Mouse (Mus musculus): ENCODE data around the gene Tarbp1. TPM values are rescaled to one million over a fixed set of nuclear protein-coding genes. Genes with fewer than 3 reads are reported as not detected.

Tarbp1 gene
- total RNA-seq, 1 experiment = 9.5 TPM

GRCm38 (mm10) chr8:126398349-126398748, 76.5 kb downstream of the Tarbp1 start:
- no peaks in the 10 kb centered on the region for H3K36me3 ChIP-seq (ENCODE audit: control insufficient read depth, insufficient read depth, low read length, poor library complexity, severe bottlenecking)
- TF ChIP-seq ZNF384 (IDR thresholded peaks at IDR 0.05; ENCODE audit: low read depth, low read length) (no peak), HCFC1 (IDR thresholded peaks at IDR 0.05; ENCODE audit: borderline replicate concordance, insufficient read depth, low read length) (no peak), MAFK (IDR thresholded peaks at IDR 0.05; ENCODE audit: insufficient read depth, low read depth, low read length) (no peak), CHD2 (IDR thresholded peaks at IDR 0.05; ENCODE audit: low read depth, low read length) (no peak), ZC3H11A (IDR thresholded peaks at IDR 0.05; ENCODE audit: borderline replicate concordance, low read depth, low read length) (no peak)

DNA sequence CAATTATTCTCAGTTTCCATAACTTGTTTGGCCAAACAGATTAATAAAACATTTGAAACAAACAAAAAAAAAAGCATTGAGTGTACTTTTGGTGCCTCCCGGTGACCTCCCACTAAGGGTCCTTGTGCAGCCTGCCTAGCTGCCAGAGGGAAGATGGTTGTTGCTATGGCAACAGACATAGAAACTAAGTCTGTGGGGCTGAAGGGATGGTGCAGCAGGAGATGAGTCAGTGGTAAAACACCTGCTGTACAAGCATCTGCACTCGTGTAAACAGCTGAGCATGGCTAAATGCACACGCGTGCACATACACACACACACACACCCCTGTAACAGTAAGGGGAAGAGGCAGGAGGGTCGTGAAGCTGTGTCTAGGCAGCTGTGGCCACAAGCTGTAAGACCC, 78.9 kb downstream of the Tarbp1 start:
- in situ Hi-C loops (cut with MboI; ENCODE audit: low sequenced_read_pairs in 2 of 2, unreplicated experiment in 2 of 2) = no loop called here
- DNase-seq (ENCODE audit: low read depth, low spot score) = no peak

More at GRCm38 (mm10) chr8:126398349-126398748, 76.5 kb downstream of the Tarbp1 start:
- no peaks in the 10 kb centered on the region for H3K4me1 ChIP-seq (ENCODE audit: control insufficient read depth in 2 of 2, insufficient read depth in 2 of 2, low read length in 2 of 2, poor library complexity in 1 of 2)
- in situ Hi-C loops (cut with MboI; ENCODE audit: low sequenced_read_pairs in 2 of 2, unreplicated experiment in 2 of 2) = no loop called here
- no peak overlapping the region for H3K27ac ChIP-seq (ENCODE audit: insufficient read depth, low read depth, low read length, poor library complexity, severe bottlenecking)
- no peak overlapping the region for H3K9ac ChIP-seq (ENCODE audit: insufficient read depth, low read depth, low read length, poor library complexity, severe bottlenecking)
- H3K4me3 ChIP-seq (ENCODE audit: insufficient read depth in 1 of 2, low read depth in 1 of 2, low read length in 2 of 2, poor library complexity in 1 of 2, severe bottlenecking in 1 of 2) = no peak overlapping the region
- DNase-seq (ENCODE audit: low read depth, low spot score) = no peak
- no peaks in the 10 kb centered on the region for H3K9me3 ChIP-seq (ENCODE audit: control insufficient read depth, insufficient read depth, low read depth, low read length)

DNA sequence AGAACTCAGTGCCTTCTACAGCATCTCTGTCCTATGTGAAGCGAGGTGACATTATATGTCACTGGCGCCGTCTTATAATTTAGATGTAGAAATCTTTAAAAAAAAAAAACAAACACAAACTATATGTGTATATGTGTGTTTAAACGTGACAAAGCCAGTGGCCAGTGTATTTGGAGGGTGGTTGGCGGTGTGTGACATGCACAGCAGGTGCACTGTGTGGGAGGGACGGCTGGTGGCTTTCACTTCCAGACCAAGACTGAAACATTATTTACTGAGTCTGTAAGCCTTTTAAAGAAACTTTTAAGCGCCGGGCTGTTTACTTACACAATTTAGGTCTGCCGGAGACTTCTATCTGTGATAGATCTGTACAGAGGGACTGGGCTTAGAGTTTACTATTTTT, 79.5 kb downstream of the Tarbp1 start:
- no peak overlapping the region for H3K9ac ChIP-seq (ENCODE audit: insufficient read depth, low read depth, low read length, poor library complexity, severe bottlenecking)
- H3K4me1 ChIP-seq (ENCODE audit: control insufficient read depth in 2 of 2, insufficient read depth in 2 of 2, low read length in 2 of 2, poor library complexity in 1 of 2) = no peaks in the 10 kb centered on the region
- no peak overlapping the region for H3K27ac ChIP-seq (ENCODE audit: insufficient read depth, low read depth, low read length, poor library complexity, severe bottlenecking)
- TF ChIP-seq ZNF384 (IDR thresholded peaks at IDR 0.05; ENCODE audit: low read depth, low read length) = no peak
- H3K36me3 ChIP-seq (ENCODE audit: control insufficient read depth, insufficient read depth, low read length, poor library complexity, severe bottlenecking) = no peaks in the 10 kb centered on the region
- DNase-seq (ENCODE audit: low read depth, low spot score) = no peak
- no peaks in the 10 kb centered on the region for H3K9me3 ChIP-seq (ENCODE audit: control insufficient read depth, insufficient read depth, low read depth, low read length)
- in situ Hi-C loops (cut with MboI; ENCODE audit: low sequenced_read_pairs in 2 of 2, unreplicated experiment in 2 of 2) = no loop called here
- H3K4me3 ChIP-seq (ENCODE audit: insufficient read depth in 1 of 2, low read depth in 1 of 2, low read length in 2 of 2, poor library complexity in 1 of 2, severe bottlenecking in 1 of 2) = no peak overlapping the region

More for the DNA sequence above, 78.9 kb downstream of the Tarbp1 start:
- Histone ChIP-seq H3K9ac (ENCODE audit: insufficient read depth, low read depth, low read length, poor library complexity, severe bottlenecking) (no peak overlapping the region), H3K27ac (ENCODE audit: insufficient read depth, low read depth, low read length, poor library complexity, severe bottlenecking) (no peak overlapping the region), H3K4me1 (ENCODE audit: control insufficient read depth in 2 of 2, insufficient read depth in 2 of 2, low read length in 2 of 2, poor library complexity in 1 of 2) (no peaks in the 10 kb centered on the region), H3K9me3 (ENCODE audit: control insufficient read depth, insufficient read depth, low read depth, low read length) (no peaks in the 10 kb centered on the region), H3K36me3 (ENCODE audit: control insufficient read depth, insufficient read depth, low read length, poor library complexity, severe bottlenecking) (no peaks in the 10 kb centered on the region), H3K4me3 (ENCODE audit: insufficient read depth in 1 of 2, low read depth in 1 of 2, low read length in 2 of 2, poor library complexity in 1 of 2, severe bottlenecking in 1 of 2) (no peak overlapping the region)
- TF ChIP-seq ZC3H11A (IDR thresholded peaks at IDR 0.05; ENCODE audit: borderline replicate concordance, low read depth, low read length) (no peak), MAFK (IDR thresholded peaks at IDR 0.05; ENCODE audit: insufficient read depth, low read depth, low read length) (no peak), ZNF384 (IDR thresholded peaks at IDR 0.05; ENCODE audit: low read depth, low read length) (no peak), HCFC1 (IDR thresholded peaks at IDR 0.05; ENCODE audit: borderline replicate concordance, insufficient read depth, low read length) (no peak), CHD2 (IDR thresholded peaks at IDR 0.05; ENCODE audit: low read depth, low read length) (no peak)

GRCm38 (mm10) chr8:126391541-126391940, 83.3 kb downstream of the Tarbp1 start:
- DNase-seq (ENCODE audit: low read depth, low spot score) = no peak

GRCm38 (mm10) chr8:126387566-126387965, 87.3 kb downstream of the Tarbp1 start:
- Histone ChIP-seq H3K9me3 (ENCODE audit: control insufficient read depth, insufficient read depth, low read depth, low read length) (no peaks in the 10 kb centered on the region), H3K36me3 (ENCODE audit: control insufficient read depth, insufficient read depth, low read length, poor library complexity, severe bottlenecking) (no peaks in the 10 kb centered on the region), H3K4me1 (ENCODE audit: control insufficient read depth in 2 of 2, insufficient read depth in 2 of 2, low read length in 2 of 2, poor library complexity in 1 of 2) (0 out of 4 replicates have a peak, but pooled peaks cover 0 to under 1% of the 10 kb centered on the region in 2 experiments), H3K9ac (ENCODE audit: insufficient read depth, low read depth, low read length, poor library complexity, severe bottlenecking) (no peak overlapping the region), H3K4me3 (ENCODE audit: insufficient read depth in 1 of 2, low read depth in 1 of 2, low read length in 2 of 2, poor library complexity in 1 of 2, severe bottlenecking in 1 of 2) (no peak overlapping the region; a peak in 1 of 4 replicates), H3K27ac (ENCODE audit: insufficient read depth, low read depth, low read length, poor library complexity, severe bottlenecking) (no peak overlapping the region)
- in situ Hi-C loops (cut with MboI; ENCODE audit: low sequenced_read_pairs in 2 of 2, unreplicated experiment in 2 of 2) = no loop called here
- TF ChIP-seq HCFC1 (IDR thresholded peaks at IDR 0.05; ENCODE audit: borderline replicate concordance, insufficient read depth, low read length) (no peak), MAFK (IDR thresholded peaks at IDR 0.05; ENCODE audit: insufficient read depth, low read depth, low read length) (no peak), CHD2 (IDR thresholded peaks at IDR 0.05; ENCODE audit: low read depth, low read length) (no peak), ZC3H11A (IDR thresholded peaks at IDR 0.05; ENCODE audit: borderline replicate concordance, low read depth, low read length) (no peak), ZNF384 (IDR thresholded peaks at IDR 0.05; ENCODE audit: low read depth, low read length) (no peak)
- DNase-seq (ENCODE audit: low read depth, low spot score) = peak; percentile 34

More at GRCm38 (mm10) chr8:126391541-126391940, 83.3 kb downstream of the Tarbp1 start:
- H3K9ac ChIP-seq (ENCODE audit: insufficient read depth, low read depth, low read length, poor library complexity, severe bottlenecking) = no peak overlapping the region
- H3K27ac ChIP-seq (ENCODE audit: insufficient read depth, low read depth, low read length, poor library complexity, severe bottlenecking) = no peak overlapping the region
- H3K36me3 ChIP-seq (ENCODE audit: control insufficient read depth, insufficient read depth, low read length, poor library complexity, severe bottlenecking) = no peaks in the 10 kb centered on the region
- H3K9me3 ChIP-seq (ENCODE audit: control insufficient read depth, insufficient read depth, low read depth, low read length) = no peaks in the 10 kb centered on the region
- in situ Hi-C loops (cut with MboI; ENCODE audit: low sequenced_read_pairs in 2 of 2, unreplicated experiment in 2 of 2) = no loop called here
- no peak overlapping the region for H3K4me3 ChIP-seq (ENCODE audit: insufficient read depth in 1 of 2, low read depth in 1 of 2, low read length in 2 of 2, poor library complexity in 1 of 2, severe bottlenecking in 1 of 2)
- H3K4me1 ChIP-seq (ENCODE audit: control insufficient read depth in 2 of 2, insufficient read depth in 2 of 2, low read length in 2 of 2, poor library complexity in 1 of 2) = no peaks in the 10 kb centered on the region
- TF ChIP-seq MAFK (IDR thresholded peaks at IDR 0.05; ENCODE audit: insufficient read depth, low read depth, low read length) (no peak), ZNF384 (IDR thresholded peaks at IDR 0.05; ENCODE audit: low read depth, low read length) (no peak), ZC3H11A (IDR thresholded peaks at IDR 0.05; ENCODE audit: borderline replicate concordance, low read depth, low read length) (no peak), HCFC1 (IDR thresholded peaks at IDR 0.05; ENCODE audit: borderline replicate concordance, insufficient read depth, low read length) (no peak), CHD2 (IDR thresholded peaks at IDR 0.05; ENCODE audit: low read depth, low read length) (no peak)
